Mouse (Mus musculus) left cerebral cortex, adult 9 months (tissue): ENCODE measurements around the gene Herc6.
"Not testable (repeated sequence)": the region's sequence is repeated elsewhere in the genome, so short reads cannot be mapped to it uniquely, and the experiment has no call there.

Experiments
- DNase-seq, 2 experiments: peaks; one replicate each; pipeline ENCODE4 v3.0.0; 2022; ENCODE audit warnings: low spot score in 2 of 2

The Herc6 gene

DNA sequence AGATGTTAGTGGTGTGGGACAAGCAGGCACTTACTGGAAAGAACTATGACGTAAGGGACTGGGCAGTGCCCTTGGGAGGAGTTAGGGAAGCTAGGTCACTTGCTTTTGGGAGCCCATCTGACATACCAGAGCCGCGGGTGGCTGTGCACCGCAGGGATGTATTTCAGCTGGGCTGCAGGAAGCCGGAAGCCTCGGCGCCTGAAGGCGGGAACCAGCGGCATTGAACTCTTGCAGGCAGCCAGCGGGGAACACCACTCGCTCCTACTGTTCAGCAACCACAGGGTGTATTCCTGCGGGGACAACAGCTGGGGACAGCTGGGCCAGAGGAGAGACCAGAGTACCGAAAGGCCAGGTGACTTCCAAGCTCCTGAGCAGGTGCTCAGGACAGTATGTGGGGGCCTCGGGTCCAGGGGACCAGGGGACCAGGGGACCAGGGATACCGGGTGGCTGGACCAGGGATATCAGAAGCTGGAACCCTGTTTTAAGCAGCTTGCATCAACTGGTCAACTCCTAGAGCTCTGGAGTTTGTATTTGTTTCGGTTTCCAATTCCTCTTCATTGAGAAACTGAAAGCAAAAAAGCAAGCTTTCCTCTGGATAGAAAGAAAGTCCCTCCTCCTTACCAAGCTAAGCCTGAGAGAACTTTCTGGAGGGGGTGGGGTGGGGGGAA is at the start of gene Herc6:
TSS of gene Herc6 (plus strand) at position 120 of the 668 bp plus-strand sequence.
- DNase-seq, result peak; percentile 26 to 64

DNA sequence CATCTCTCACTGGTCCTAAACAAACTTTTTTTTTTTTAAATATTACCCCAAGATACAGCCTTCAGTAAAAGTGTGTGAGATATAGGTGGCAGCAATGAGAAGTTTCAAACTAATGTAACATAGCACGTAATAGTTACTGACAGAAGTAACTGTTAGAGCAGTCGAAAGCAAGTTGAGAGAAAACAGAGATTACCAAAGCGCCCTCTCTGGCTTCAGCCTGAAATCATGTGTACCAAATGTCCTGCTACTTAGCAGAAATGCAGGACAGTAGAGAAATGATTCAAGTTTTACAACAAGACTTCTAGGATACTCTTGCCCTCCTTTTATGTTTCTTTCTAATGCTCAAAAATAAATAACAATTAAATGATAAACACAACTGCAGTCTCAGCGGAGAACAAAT is 49.8 kb upstream of the Herc6 start:
- DNase-seq, result no peak

DNA sequence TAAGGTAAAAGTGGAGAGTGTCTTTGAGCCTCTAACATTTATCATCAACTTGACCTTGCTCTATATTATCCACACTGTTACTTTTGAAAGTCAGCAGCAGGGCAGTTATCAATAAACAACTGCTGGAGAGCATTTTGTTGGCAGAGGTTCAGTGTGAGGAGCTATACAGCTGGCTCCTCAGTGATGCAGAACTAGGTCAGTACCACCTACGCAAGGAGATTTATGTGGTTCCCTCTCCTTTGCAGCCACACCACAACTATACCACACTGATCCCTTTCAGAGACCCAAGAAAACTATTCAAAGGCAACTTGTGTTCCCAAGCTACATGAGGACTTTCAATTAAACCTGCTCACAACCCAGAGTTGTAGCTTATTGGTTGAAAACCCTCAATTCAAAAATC is 49.4 kb upstream of the Herc6 start:
- no peak for DNase-seq

DNA sequence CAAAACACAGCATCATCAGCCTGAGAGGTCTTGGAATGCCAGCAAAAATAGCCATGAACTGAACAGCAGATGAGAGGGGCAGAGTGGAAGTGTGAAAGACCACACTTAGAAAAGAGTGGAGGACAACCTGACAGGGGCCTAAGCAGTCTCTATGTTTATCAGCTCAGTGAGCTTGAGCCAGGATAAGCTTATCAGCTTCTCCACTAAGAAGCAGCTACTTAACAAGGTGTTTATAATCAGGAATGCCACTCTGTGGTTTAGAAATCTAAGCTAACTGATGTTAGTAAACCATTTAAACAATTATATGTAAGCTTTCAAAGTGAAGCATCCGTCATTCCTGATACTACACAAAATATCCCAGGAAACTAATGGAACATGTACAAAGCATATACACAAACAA is 48.8 kb upstream of the Herc6 start:
- no peak for DNase-seq

DNA sequence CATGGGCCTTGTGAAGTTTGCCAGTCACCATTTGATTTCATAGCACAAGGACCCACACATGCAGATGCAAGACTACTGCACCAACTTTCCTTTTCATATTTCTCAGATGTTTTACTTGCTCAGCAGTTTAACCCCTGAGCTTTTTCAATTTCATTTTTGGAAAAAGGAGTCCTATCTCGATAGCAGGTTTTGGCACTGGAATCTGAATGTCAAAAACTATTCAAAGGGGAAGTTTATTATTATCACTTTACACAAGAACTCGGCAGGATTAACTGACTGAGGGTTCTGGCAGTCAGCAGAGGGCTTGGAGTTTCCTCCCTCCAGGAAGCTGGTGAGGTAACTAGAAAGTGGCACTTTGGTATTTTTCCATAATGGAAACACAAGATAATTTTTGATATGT is 47.4 kb upstream of the Herc6 start:
- no peak for DNase-seq

DNA sequence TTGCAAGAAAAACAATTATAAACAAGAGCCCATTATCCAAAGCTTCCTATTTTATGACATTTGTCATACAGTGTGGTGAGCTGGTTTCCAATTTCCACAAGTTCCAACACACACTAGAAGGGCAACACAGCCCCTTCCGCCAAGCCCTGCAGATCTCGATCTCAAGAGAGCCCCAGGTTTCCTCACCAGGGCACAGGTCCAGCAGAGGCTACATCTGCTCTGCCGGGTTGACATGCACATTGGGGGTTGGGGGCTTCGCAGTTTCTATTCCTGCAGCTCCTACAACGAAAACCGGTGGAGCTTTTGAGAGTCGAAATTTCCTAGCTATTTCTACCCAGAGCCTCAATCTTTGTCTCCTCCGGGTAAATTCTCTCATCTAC is 46.6 kb upstream of the Herc6 start:
- peak in 1 of 2 experiments; percentile 21 for DNase-seq

DNA sequence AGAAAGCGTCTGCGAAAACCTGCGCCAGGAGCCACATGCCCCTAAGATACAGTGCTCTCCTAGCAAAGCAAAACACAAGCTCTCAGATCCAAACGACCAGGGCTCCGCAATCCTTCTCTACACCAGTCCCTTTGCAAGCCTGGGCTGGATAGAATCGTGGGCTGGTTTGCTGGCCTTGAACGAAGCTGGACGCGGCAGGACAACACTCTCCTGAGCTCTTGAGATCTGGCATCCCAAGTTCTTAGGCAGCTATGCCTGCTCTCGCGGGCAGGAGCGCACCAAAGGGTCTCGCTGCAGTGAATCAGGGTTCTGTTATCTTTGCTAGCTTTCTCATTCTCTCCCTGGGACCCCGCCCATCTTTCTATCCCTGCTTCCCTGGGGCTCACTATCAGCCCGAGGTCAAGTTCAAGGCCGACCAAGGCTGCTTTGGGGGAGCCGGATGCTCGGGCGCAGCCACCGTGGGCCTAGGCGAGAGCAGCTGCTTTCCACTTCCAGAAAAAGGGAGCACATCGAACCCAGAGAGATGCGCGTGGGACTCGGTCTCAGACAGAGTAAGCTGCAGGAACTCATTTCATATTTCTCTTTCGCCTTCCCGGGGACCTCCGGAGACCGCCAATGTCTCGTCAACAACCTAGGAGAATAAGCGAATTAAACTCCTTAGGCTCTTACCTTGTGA is 46.1 kb upstream of the Herc6 start:
- DNase-seq, result peak in 1 of 2 experiments; percentile 16

DNA sequence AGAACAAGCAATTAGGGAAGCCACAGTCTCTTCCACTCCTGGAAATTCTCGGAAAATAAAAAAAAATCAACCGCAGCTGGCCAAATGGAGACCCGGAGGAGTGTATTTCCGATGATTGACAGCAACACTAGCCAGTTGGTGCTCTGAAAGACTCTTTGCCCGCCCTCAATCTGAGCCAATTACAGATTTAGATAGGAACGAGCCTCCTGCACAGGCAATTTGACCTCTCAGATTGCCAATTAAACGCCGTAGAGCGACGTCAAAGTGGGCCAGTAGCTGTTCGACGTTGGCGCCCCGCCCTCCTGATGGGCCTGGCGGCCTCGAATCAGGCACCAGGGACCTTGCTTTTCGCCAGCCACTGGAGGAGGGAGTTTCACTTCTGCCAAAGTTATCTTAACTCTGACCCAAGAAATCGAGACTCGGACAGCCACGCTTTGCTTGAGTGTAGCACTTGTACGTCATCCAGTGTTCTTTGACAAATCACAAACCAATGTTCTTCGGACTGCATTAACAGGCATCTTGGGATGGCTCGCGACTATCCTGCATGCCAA is 45.3 kb upstream of the Herc6 start, which contains the start of gene Ppm1k:
TSS of gene Ppm1k (minus strand) at position 83 of the 551 bp plus-strand sequence.
- peak; percentile 99 for DNase-seq

DNA sequence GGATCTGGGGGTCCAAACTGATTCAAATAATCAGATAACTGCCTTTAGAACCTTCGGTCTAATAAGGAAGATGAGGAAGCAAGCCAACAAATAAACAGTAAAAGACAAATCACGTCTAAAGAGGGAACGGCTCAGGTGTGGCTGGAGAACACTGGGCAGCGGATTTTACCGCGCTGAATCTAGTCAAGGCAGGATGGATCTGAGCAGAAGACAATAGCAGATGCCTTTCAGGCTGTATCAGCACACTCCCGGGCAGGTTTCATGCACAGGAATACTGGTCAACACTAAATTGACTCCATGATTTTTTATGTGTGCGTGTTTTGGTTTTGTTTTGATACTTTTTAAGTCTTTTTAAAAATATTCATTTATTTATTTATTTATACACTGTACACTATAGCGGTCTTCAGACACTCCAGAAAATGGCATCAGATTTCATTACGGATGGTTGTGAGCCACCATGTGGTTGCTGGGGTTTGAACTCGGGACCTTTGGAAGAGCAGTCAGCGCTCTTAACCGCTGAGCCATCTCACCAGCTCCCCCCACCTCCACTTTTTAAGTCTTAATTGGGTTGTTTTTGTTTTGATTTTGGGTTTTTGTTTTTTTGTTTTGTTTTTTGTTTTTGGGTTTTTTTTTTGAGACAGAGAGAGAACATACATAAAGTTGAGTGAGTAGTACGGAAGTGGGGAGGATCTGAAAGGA is 44.7 kb upstream of the Herc6 start:
- DNase-seq, result no peak

DNA sequence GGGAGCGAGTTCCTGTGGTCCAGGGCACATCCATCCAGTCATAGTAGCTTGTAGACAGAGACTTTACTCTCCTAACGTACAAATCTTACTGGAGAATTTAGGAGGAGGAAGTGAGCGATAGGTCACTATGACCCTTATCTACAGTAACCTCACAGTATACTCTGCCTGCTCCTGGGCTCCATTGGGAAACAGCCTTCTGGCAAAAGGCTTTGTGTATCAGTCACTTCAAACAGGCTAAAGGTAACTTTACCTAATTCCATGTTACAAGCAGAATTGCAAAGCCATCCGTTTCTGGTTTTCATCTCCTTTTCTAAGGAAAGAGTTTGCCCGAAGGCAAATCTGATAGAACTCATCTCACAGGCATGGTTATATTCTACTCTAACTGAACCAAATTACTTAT is 42.9 kb upstream of the Herc6 start:
- no peak for DNase-seq

DNA sequence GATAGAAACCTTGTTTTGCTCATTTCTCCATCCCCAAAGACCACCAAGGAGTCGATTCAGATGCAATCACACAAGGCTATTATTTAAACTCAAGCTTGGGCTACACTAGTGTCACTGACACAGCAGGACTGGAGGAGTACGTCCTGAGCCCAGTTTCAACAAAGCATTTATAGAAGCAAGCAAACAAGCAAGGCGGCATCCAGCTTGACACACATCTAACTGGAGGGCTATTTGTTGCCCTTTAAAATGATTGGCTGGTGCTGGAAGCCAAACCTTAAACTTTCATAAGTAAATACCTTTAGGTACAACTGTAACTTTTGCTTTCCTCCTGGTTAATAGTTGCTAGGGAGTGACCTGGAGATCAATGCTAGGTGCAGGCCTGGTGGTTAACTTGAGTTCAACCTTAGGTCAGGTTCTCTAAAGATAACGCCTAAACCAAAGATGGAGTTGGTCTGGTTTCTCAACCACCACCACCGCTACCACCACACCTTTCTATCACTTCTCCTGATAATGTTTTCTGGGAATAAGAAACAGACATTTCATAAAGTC is 39.8 kb upstream of the Herc6 start:
- DNase-seq, result no peak

DNA sequence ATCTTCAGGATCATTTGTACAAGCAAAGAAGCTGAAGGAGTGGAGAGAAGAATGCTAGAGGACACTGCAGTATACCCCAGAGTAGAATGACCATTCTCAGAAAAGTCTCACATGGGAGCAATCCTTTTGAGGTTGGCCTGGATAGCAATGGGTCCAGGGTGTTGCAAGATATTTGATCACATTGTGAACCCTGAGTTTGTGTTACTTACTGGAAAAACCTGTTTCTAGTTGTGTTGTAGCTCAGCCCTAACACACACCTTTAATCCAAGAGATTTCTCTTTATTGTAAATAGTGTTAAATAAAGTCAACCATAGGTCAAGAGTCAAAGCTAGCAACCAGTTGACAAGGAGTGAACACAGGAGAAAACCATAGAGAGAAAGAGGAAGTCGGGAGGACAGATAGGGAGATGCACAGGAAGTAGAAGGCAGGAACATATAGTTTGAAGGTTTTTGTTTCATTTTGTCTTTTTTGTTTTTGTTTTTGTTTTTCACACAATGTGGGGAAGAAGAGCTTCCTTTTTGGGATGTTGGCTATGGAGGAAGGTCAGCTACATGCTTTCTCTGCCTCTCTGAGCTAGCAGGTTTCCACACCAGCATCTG is 39.0 kb upstream of the Herc6 start:
- DNase-seq, result no peak

DNA sequence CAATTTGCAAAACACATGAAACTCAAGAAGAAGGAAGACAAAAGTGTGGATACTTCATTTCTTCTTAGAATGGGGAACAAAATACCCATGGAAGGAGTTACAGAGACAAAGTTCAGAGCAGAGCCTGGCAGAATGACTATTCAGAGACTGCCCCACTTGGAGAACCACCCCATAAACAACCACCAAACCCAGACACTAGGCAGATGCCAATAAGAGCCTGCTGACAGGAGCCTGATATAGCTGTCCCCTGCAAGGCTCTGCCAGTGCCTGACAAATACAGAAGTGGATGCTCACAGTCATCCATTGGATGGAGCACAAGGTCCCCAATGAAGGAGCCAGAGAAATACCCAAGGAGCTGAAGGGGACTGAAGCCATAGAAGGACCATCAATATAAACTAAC is 37.2 kb upstream of the Herc6 start:
- not testable (repeated sequence) for DNase-seq

DNA sequence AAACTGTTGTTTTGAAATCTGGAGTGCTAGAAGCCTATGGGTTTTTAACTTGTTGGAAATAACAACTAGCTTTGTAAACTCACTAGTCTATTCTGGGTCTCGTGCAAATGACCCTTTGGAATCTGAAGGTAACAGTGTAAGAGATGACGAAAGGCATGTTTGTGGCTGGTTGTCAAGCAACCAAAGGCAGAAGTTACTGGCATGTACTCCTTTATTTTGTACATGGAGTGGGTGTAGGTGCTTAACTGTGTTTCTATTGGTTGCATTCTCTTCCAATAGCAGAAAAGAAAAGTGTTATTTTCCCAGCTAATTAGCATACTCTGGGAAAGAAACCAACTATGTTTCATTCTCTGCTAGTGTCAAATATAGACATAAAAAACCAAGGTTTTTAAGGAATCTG is 35.9 kb upstream of the Herc6 start:
- no peak for DNase-seq

DNA sequence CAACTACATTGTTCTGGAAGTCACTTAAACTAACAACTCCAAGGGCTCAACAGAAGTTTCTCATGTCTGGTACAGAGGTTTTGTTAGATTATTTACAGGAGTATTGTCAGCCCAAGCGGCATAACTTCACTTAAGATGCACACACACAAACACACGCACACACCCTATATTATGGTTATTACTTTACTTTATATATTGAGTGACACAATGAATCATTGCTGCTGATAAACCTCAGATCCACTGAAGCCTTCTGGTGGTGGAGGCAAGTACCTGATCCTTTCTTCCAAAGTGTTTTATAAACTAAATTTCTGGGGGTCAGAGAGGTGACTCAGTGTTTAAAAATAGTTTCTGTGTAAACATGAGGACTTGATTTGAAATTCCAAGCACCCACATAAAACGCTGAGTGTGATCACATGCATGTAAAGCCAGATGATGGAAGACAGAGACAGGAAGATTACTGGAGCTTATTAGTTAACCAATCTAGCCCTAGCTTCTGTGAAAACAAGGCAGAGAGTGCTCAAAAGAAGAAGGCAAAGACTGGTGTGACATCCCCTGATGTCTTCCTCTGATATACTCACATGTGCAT is 29.5 kb upstream of the Herc6 start:
- no peak for DNase-seq

DNA sequence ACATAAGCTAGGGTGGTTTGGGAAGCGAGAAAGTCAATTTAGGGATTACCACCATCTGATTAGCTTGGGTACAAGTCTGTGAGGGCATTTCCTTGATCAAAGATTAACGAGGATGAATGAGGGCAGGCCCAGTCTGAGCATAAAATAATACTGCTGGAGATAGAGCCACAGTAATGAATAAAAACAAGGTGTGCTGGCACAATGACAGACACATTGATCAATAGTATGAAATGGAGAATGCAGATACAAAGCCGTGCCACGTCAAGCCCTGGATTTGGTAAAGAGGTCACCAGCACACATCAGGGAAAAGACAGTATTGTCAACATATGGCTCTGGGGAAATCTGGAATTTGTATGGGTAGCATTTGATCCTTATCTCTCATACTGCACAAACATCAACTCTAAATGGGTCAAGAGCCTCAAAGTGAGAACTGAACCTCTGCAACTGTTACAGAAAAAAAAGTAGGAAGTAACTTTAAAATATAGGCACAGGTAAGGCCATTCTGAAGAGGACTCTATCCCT is 22.9 kb upstream of the Herc6 start:
- no peak for DNase-seq

DNA sequence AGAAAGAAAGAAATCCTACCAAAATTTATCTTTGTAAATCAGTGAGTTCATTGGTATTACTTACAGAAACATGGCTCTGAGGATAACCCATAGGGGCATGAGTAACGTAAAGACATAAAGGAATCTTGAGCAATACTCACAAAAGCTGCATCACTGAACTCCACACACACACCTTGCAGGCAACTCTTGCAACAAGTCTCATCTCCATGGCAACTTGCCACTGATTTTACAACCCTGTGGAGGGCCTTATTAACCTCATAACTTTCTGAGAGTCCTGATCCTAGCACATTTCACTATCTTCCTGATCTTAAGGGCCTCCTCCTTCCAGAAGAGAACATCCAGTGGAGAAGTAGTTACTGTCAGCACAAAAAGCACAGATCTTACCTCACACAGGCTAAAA is 17.3 kb upstream of the Herc6 start:
- DNase-seq, result no peak

DNA sequence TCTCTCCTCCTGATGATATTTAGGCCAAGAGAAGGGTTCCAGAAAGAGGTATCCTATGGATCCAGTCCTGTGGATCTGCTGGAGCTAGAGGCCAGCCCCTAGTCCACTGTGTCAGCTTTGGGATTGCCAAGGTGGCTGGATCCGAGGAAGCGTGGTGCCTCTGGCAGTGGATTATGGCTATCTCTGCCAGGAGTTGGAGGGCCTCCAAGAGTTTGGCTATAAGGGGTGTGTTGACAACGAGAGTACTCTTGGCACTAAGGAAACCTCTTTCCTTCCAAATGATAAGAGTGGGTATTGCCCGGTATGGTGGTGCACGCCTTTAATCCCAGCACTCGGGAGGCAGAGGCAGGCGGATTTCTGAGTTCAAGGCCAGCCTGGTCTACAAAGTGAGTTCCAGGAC is 15.3 kb upstream of the Herc6 start:
- DNase-seq, result no peak

DNA sequence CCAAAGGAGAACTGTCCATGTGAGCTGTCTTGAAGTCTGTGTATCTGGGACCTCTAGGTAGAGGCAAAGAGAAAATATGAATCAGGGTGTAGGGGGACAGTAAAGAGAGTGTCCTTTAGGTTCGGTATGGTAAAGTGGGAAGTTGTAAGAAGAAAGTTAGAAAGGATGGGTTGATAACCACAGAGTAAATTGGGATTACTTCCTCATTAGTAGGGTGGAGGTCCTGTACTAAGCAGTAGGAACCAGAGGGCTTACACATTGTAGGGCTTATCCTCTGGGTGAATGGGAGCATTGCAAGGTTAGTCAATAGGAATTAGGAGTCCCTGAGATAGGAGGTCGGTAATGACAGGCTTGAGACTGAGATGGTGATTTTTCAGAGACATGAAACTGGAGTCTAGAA is 13.2 kb upstream of the Herc6 start:
- no peak for DNase-seq

DNA sequence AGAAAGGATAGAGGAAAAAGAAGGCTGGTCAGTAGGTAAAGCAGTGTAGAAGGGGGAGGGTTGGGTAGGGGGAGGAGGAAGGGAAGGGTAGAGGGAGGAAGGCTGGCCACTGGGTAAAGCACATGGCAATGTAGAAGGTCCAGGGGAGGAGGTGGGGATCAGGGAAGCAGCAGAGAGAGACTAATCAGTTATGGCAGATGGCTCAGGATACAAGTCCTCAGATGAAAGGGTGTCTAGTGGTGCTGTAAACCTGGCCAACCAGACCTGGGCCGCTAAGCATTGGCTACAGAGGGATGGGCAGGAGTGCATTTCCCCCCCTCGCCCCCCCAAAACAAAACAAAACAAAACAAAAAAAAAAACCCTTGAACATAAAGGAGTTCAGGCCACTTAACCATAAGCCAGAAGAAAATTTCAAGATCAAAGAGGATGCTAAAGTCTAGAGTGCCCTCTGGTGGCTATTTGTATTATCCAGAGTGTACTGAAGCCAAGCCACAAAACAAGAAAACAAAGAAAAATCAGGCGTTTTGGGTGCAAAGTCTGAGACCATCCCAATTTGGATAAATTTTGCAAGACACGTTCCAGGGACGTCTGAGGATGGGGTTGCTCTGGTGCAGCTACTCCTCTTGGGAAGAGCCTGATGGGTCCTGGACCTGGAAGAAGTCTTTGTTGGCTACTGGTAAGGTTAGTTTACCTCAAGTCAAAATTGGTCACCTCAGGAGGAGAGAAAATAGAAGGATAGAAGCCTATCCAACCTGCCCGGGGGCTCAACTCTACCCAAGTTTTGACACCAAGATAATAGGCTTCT is 10.4 kb upstream of the Herc6 start:
- peak in 1 of 2 experiments; percentile 67 for DNase-seq

DNA sequence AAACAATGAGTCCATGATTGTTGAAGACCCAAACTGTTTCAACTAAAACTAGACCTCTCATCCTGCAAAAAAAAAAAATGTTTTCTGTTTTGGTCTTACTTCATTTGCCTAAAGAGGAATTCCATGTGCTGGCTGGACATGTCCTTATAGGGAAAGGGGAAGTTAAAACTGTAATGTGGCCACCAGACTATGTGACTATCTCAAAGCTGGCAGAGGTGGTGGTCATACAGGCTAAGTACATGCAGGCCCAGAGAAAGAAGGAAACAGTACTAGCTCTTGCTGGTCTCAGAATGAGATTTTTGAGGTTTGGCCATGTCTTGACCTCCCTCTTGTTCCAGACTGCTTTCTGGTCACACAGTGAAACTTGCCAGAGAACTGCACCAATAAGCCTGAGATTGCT is 9.2 kb upstream of the Herc6 start:
- DNase-seq, result no peak
